Mouse (Mus musculus): ENCODE data around the gene Tppp2. TPM values are rescaled to one million over a fixed set of nuclear protein-coding genes. Genes with fewer than 3 reads are reported as not detected.

Gene Tppp2
- total RNA-seq, 4 experiments from 2014 or later: not detected

DNA sequence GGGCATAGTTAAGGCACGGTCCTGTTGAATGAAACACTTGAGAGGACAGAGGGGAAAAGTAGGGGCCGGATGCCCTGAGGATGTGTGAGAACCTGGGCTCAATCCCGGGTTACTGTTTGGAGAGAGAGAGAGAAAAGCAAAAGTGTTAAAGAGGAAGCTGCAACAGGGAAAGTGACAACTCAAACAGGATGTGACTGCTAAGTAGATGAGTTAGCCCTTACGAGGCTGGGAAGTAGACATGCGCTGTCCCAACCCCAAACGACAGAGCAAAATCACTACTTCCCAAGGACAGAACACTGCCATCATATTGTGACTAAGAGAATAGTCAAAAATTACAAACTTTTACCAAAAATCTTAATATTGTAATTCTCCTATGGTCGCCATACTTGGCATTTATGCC lies 24.0 kb downstream of the Tppp2 start:
- no peak for DNase-seq (ENCODE audit: low spot score in 2 of 2)

DNA sequence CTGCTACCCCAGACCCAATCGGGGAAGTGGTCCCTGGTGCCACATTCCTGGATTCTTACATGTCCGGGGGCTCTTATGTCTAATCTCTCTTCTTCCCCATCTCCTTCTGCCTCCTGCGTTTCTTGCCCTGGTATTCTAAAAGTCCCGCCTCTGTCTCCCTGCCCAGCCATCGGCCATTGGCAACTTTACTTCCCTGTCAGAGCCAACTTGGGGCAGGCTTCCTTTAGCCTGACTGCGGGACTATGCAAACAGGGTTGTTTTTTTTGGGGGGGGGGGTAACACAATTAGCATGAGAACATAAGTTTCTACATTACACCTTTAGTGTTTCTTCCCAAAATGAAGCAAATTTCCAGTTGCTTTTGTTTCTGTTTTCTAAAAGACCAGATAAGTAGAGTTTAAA lies 25.1 kb downstream of the Tppp2 start:
- DNase-seq (ENCODE audit: low spot score in 2 of 2): no peak

DNA sequence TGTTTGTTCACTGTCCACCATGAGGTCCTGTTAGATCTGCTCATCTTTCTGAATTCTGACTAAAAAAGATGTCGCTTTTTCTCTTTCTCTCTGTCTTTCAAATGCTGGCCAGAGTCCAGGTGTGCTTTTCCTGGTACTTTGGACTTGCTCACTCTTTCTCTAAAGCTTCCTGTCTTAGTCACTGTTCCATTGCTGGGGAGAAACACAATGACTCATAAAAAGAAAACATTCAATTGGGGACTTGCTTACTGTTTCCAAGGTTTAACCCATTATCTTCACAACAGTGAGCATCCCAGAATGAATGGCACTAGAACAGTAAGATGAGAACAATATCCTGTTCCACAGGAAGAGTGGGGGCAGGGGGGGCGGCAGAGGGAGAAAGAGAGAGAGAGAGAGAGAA lies 42.1 kb downstream of the Tppp2 start:
- DNase-seq (ENCODE audit: low spot score in 2 of 2): no peak

DNA sequence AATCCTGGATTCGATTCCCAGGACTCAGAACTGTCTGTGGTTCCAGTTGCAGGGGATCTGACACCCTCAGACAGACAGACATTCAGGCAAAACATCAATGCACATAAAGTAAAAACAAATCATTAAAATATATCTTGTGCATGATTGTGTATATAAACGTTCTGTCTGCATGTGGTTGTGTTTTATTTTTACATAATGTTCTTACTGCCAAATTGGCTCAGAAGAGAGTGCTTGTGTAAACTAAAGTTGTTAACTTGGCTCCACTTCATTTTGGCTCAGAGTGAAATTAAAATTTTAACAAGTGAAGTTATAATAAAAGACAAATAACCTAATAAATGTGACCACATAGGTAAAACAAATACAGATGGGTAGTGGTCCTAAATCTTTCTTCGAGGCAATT lies 49.2 kb downstream of the Tppp2 start:
- no peak for DNase-seq (ENCODE audit: low spot score in 2 of 2)

Other genes with a start within 250 kb of the Tppp2 start
- not detected for gene Gm17079, start 223.0 kb upstream of the Tppp2 start, total RNA-seq (2022)
- gene Gm5800, start 201.2 kb upstream of the Tppp2 start, total RNA-seq (2022): not detected
- not detected for gene Ang4, start 144.8 kb upstream of the Tppp2 start, total RNA-seq (2022)
- gene AY358078, start 118.4 kb upstream of the Tppp2 start, total RNA-seq (2022): not detected
- not detected for gene Ear6, start 64.7 kb upstream of the Tppp2 start, total RNA-seq (2022)
- gene Mettl17, start 33.6 kb upstream of the Tppp2 start, total RNA-seq (2022): 10 to 100 TPM; 29.8 to 51.3 (median 38.8) TPM
- 10 to 100 TPM in 2 of 4 experiments, 1 to 10 TPM in 2; 4.8 to 13.0 (median 8.7) TPM for gene Slc39a2, start 25.5 kb upstream of the Tppp2 start, total RNA-seq (2022)
- 100 to 1,000 TPM; 843 to 941 (median 912) TPM for gene Ndrg2, start 4.3 kb upstream of the Tppp2 start, total RNA-seq (2022)
- gene Rnase13, start 4.3 kb downstream of the Tppp2 start, total RNA-seq (2022): not detected
- 10 to 100 TPM; 30.3 to 40.9 (median 34.5) TPM for gene Arhgef40, start 66.3 kb downstream of the Tppp2 start, total RNA-seq (2022)
- 1 to 10 TPM in 2 of 4 experiments, under 1 TPM in 2; 0.74 to 1.7 (median 0.91) TPM for gene Tmem253, start 97.2 kb downstream of the Tppp2 start, total RNA-seq (2022)
- gene Zfp219, start 102.3 kb downstream of the Tppp2 start, total RNA-seq (2022): 10 to 100 TPM; 45.7 to 46.6 (median 45.8) TPM
- not detected for gene Olfr221, start 124.0 kb downstream of the Tppp2 start, total RNA-seq (2022)
- 100 to 1,000 TPM; 197 to 271 (median 244) TPM for gene Hnrnpc, start 185.6 kb downstream of the Tppp2 start, total RNA-seq (2022)
- 1 to 10 TPM; 1.3 to 3.4 (median 1.7) TPM for gene Rpgrip1, start 192.3 kb downstream of the Tppp2 start, total RNA-seq (2022)